Mouse (Mus musculus): ENCODE results near the gene Mfsd2a.

DNA sequence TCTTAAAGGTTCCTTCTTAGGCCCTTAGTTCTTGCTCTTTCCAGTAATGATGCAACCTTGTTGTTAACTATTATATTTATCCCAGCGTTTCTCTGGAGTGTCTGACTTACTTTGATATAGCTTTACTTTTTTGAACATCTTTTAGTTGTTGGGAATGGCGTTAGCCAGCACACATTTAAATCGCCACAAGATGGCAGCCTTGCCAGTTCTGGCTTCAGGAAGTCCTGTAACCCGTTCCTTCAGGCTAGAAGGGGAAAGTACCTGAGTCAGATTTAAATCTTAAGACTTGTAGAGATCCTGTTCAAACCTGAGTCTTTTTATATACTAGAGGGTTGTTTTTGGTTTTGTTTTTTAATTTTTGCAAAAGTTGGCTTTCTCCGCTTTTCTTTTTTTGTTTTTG, 62.7 kb downstream of the Mfsd2a start:
- TF ChIP-seq CTCF (IDR thresholded peaks at IDR 0.05; ENCODE audit: low read depth) (peak; percentile 77), EP300 (IDR thresholded peaks at IDR 0.05; ENCODE audit: low read depth) (no peak)

Measured in heart, postnatal 0 days (tissue).